Mouse (Mus musculus): ENCODE data around the gene Tectb. TPM values are rescaled to one million over a fixed set of nuclear protein-coding genes. Genes with fewer than 3 reads are reported as not detected.

The Tectb gene
- polyA plus RNA-seq, 2 experiments, result not detected

GRCm38 (mm10) chr19:55136693-55137427 is 43.7 kb upstream of the Tectb start:
- Histone ChIP-seq H3K36me3 (ENCODE audit: control insufficient read depth, insufficient read depth, low read length) (no peaks in the 10 kb centered on the region), H3K4me3 (replicated peaks; ENCODE audit: low read length) (no peak overlapping the region), H3K9me3 (ENCODE audit: control insufficient read depth, low read length) (no peaks in the 10 kb centered on the region), H3K27me3 (ENCODE audit: control insufficient read depth, insufficient read depth, low read length) (no peaks in the 10 kb centered on the region), H3K9ac (ENCODE audit: low read depth, low read length, severe bottlenecking) (no peak overlapping the region), H3K4me2 (replicated peaks; ENCODE audit: low read depth, low read length, severe bottlenecking) (no peak overlapping the region), H3K27ac (replicated peaks; ENCODE audit: low read depth, low read length) (no peak overlapping the region), H3K4me1 (ENCODE audit: control insufficient read depth, insufficient read depth, low read length) (no peaks in the 10 kb centered on the region)
- peak; percentile 15 for DNase-seq (ENCODE audit: low spot score)
- WGBS, result 49% methylated on average over 4 of the region's 4 CpGs
- ATAC-seq (ENCODE audit: low FRiP score, low read depth), result no peak
- TF ChIP-seq POLR2A (IDR thresholded peaks at IDR 0.05; ENCODE audit: borderline replicate concordance, extremely low read depth, insufficient read depth, insufficient read length), result no peak

- Histone ChIP-seq H3K9me3 (ENCODE audit: control insufficient read depth, low read length) (no peaks in the 10 kb centered on the region), H3K27ac (replicated peaks; ENCODE audit: low read depth, low read length) (no peak overlapping the region), H3K4me3 (replicated peaks; ENCODE audit: low read length) (no peak overlapping the region), H3K4me2 (replicated peaks; ENCODE audit: low read depth, low read length, severe bottlenecking) (no peak overlapping the region), H3K36me3 (ENCODE audit: control insufficient read depth, insufficient read depth, low read length) (no peaks in the 10 kb centered on the region), H3K4me1 (ENCODE audit: control insufficient read depth, insufficient read depth, low read length) (no peaks in the 10 kb centered on the region), H3K27me3 (ENCODE audit: control insufficient read depth, insufficient read depth, low read length) (no peaks in the 10 kb centered on the region), H3K9ac (ENCODE audit: low read depth, low read length, severe bottlenecking) (no peak overlapping the region)
- no peak for DNase-seq (ENCODE audit: low spot score)
- no peak for TF ChIP-seq POLR2A (IDR thresholded peaks at IDR 0.05; ENCODE audit: borderline replicate concordance, extremely low read depth, insufficient read depth, insufficient read length)
- ATAC-seq (ENCODE audit: low FRiP score, low read depth), result no peak
- 55% methylated on average over 7 of the region's 7 CpGs for WGBS
Observed at GRCm38 (mm10) chr19:55137884-55138283, 42.6 kb upstream of the Tectb start.

- H3K9me3 ChIP-seq (ENCODE audit: control insufficient read depth, low read length), result no peaks in the 10 kb centered on the region
- H3K9ac ChIP-seq (ENCODE audit: low read depth, low read length, severe bottlenecking), result no peak overlapping the region
- no peak for DNase-seq (ENCODE audit: low spot score)
- TF ChIP-seq POLR2A (IDR thresholded peaks at IDR 0.05; ENCODE audit: borderline replicate concordance, extremely low read depth, insufficient read depth, insufficient read length), result no peak
- H3K27ac ChIP-seq (replicated peaks; ENCODE audit: low read depth, low read length), result no peak overlapping the region
- H3K4me3 ChIP-seq (replicated peaks; ENCODE audit: low read length), result no peak overlapping the region
- ATAC-seq (ENCODE audit: low FRiP score, low read depth), result no peak
- no peaks in the 10 kb centered on the region for H3K36me3 ChIP-seq (ENCODE audit: control insufficient read depth, insufficient read depth, low read length)
- no peaks in the 10 kb centered on the region for H3K4me1 ChIP-seq (ENCODE audit: control insufficient read depth, insufficient read depth, low read length)
- H3K27me3 ChIP-seq (ENCODE audit: control insufficient read depth, insufficient read depth, low read length), result no peaks in the 10 kb centered on the region
- WGBS, result 88% methylated on average over 7 of the region's 7 CpGs
- H3K4me2 ChIP-seq (replicated peaks; ENCODE audit: low read depth, low read length, severe bottlenecking), result no peak overlapping the region
Observed at GRCm38 (mm10) chr19:55138506-55138905, 42.0 kb upstream of the Tectb start.

- H3K27ac ChIP-seq (replicated peaks; ENCODE audit: low read depth, low read length), result no peak overlapping the region
- TF ChIP-seq POLR2A (IDR thresholded peaks at IDR 0.05; ENCODE audit: borderline replicate concordance, extremely low read depth, insufficient read depth, insufficient read length), result no peak
- H3K36me3 ChIP-seq (ENCODE audit: control insufficient read depth, insufficient read depth, low read length), result no peaks in the 10 kb centered on the region
- H3K4me2 ChIP-seq (replicated peaks; ENCODE audit: low read depth, low read length, severe bottlenecking), result no peak overlapping the region
- H3K9ac ChIP-seq (ENCODE audit: low read depth, low read length, severe bottlenecking), result no peak overlapping the region
- H3K27me3 ChIP-seq (ENCODE audit: control insufficient read depth, insufficient read depth, low read length), result no peaks in the 10 kb centered on the region
- no peak overlapping the region for H3K4me3 ChIP-seq (replicated peaks; ENCODE audit: low read length)
- ATAC-seq (ENCODE audit: low FRiP score, low read depth) (no peak), DNase-seq (ENCODE audit: low spot score) (no peak)
- 82% methylated on average over 7 of the region's 7 CpGs for WGBS
- no peaks in the 10 kb centered on the region for H3K9me3 ChIP-seq (ENCODE audit: control insufficient read depth, low read length)
- no peaks in the 10 kb centered on the region for H3K4me1 ChIP-seq (ENCODE audit: control insufficient read depth, insufficient read depth, low read length)
Observed at GRCm38 (mm10) chr19:55139301-55139700, 41.2 kb upstream of the Tectb start.

GRCm38 (mm10) chr19:55143391-55144300 is 36.9 kb upstream of the Tectb start:
- no peak for ATAC-seq (ENCODE audit: low FRiP score, low read depth)
- 61% methylated on average over 11 of the region's 11 CpGs for WGBS

More at GRCm38 (mm10) chr19:55143391-55144300, 36.9 kb upstream of the Tectb start:
- no peak overlapping the region for H3K9ac ChIP-seq (ENCODE audit: low read depth, low read length, severe bottlenecking)
- no peaks in the 10 kb centered on the region for H3K4me1 ChIP-seq (ENCODE audit: control insufficient read depth, insufficient read depth, low read length)
- no peak for DNase-seq (ENCODE audit: low spot score)
- no peak overlapping the region for H3K4me2 ChIP-seq (replicated peaks; ENCODE audit: low read depth, low read length, severe bottlenecking)
- no peak overlapping the region for H3K27ac ChIP-seq (replicated peaks; ENCODE audit: low read depth, low read length)
- H3K9me3 ChIP-seq (ENCODE audit: control insufficient read depth, low read length), result no peaks in the 10 kb centered on the region
- H3K27me3 ChIP-seq (ENCODE audit: control insufficient read depth, insufficient read depth, low read length), result no peaks in the 10 kb centered on the region
- no peak overlapping the region for H3K4me3 ChIP-seq (replicated peaks; ENCODE audit: low read length)
- H3K36me3 ChIP-seq (ENCODE audit: control insufficient read depth, insufficient read depth, low read length), result no peaks in the 10 kb centered on the region
- no peak for TF ChIP-seq POLR2A (IDR thresholded peaks at IDR 0.05; ENCODE audit: borderline replicate concordance, extremely low read depth, insufficient read depth, insufficient read length)
